ENCODE assay signal across 17 mouse cellular contexts in genomic region chr6:124592186-124592700, GRCm38 (mm10). TPM values are rescaled to one million over a fixed set of nuclear protein-coding genes. Genes with fewer than 3 reads are reported as not detected.
A peak's percentile ranks its signal among the peaks of the same experiment; 100 is the strongest.
DNase-seq lines count a peak whose midpoint lies in the region; ATAC-seq lines count a peak whose summit lies in the region.
"Had no signal": no experiment of that assay in that cellular context is flagged by ENCODE, and none has a peak within 500 bp of the region (broad histone marks: within the 10 kb centered on the region; RNA-seq: fewer than 3 reads in every experiment).

No protein-coding gene starts in this region.

- H3K9ac ChIP-seq in lung, embryonic 16.5 days (ENCODE audit: low read length): no peak overlapping the region
- H3K9ac ChIP-seq: forebrain, embryonic 13.5 days; hindbrain, embryonic 15.5 days; neural tube, embryonic 15.5 days; stomach, embryonic 15.5 days had no signal

- H3K9me3 ChIP-seq in lung, embryonic 16.5 days (ENCODE audit: control insufficient read depth, low read length): no peaks in the 10 kb centered on the region
- H3K9me3 ChIP-seq: forebrain, embryonic 13.5 days; hindbrain, embryonic 15.5 days; neural tube, embryonic 15.5 days; stomach, embryonic 15.5 days had no signal

- intact Hi-C loops in heart, postnatal 25 days (cut with DNase I): no loop called here
- intact Hi-C loops in heart, postnatal 10 days (cut with DNase I): no loop called here

- H3K36me3 ChIP-seq in lung, embryonic 16.5 days (ENCODE audit: control insufficient read depth, insufficient read depth, low read length): no peaks in the 10 kb centered on the region
- H3K36me3 ChIP-seq: hindbrain, embryonic 15.5 days; neural tube, embryonic 15.5 days; stomach, embryonic 15.5 days had no signal

- no peaks in the 10 kb centered on the region for H3K27me3 ChIP-seq in lung, embryonic 16.5 days (ENCODE audit: control insufficient read depth, insufficient read depth, low read depth, low read length)
- H3K27me3 ChIP-seq: forebrain, embryonic 13.5 days; hindbrain, embryonic 15.5 days; neural tube, embryonic 15.5 days; stomach, embryonic 15.5 days had no signal

- H3K4me2 ChIP-seq in lung, embryonic 16.5 days (ENCODE audit: low read depth, low read length): no peak overlapping the region
- H3K4me2 ChIP-seq: forebrain, embryonic 13.5 days; hindbrain, embryonic 15.5 days; liver, embryonic 11.5 days; neural tube, embryonic 15.5 days; stomach, embryonic 15.5 days had no signal

- peak; percentile 69 to 70 for DNase-seq in heart, adult 18-20 months
- DNase-seq in heart, postnatal 25 days (ENCODE audit: low spot score): no peak
- DNase-seq in lung, postnatal 4 days: no peak
- DNase-seq in adrenal gland, postnatal 25 days: peak; percentile 65
- DNase-seq in heart, postnatal 10 days: peak; percentile 79
- DNase-seq: gastrocnemius, postnatal 25 days; lung, postnatal 36 days; right cerebral cortex, adult 18-20 months had no signal

- no peaks in the 10 kb centered on the region for H3K4me1 ChIP-seq in lung, embryonic 16.5 days (replicated peaks; ENCODE audit: control insufficient read depth, insufficient read depth, low read length)
- H3K4me1 ChIP-seq: forebrain, embryonic 13.5 days; hindbrain, embryonic 15.5 days; neural tube, embryonic 15.5 days; stomach, embryonic 15.5 days had no signal

- H3K27ac ChIP-seq in lung, embryonic 16.5 days (ENCODE audit: low read length): no peak overlapping the region
- H3K27ac ChIP-seq: forebrain, embryonic 13.5 days; hindbrain, embryonic 15.5 days; kidney, postnatal 0 days; neural tube, embryonic 15.5 days; stomach, embryonic 15.5 days had no signal

- 0 out of 2 replicates have a peak, but pooled peaks have one; percentile 41 for ATAC-seq in lung, embryonic 16.5 days (ENCODE audit: low read depth)
- no peak for ATAC-seq in megakaryocyte progenitor cell, adult 5-6 weeks (replicated peaks; ENCODE audit: poor library complexity)
- ATAC-seq: forebrain, embryonic 13.5 days had no signal

- no peak overlapping the region for H3K4me3 ChIP-seq in lung, embryonic 16.5 days (ENCODE audit: low read length)
- H3K4me3 ChIP-seq: forebrain, embryonic 13.5 days; hindbrain, embryonic 15.5 days; neural tube, embryonic 15.5 days; stomach, embryonic 15.5 days had no signal

- 59% methylated on average over 4 of the region's 4 CpGs for WGBS in lung, embryonic 16.5 days

RNA-seq across cellular contexts. Expression of gene C1rb, which starts 22.1 kb away (rescaled TPM):
- 1 to 10 TPM; 1.9 TPM for total RNA-seq in heart, adult 18-20 months (2021)
- 1 to 10 TPM in 1 of 2 experiments, under 1 TPM in 1; 0.95 to 1.3 TPM for total RNA-seq in heart, postnatal 25 days (2021)
- not detected in 2 replicates for polyA plus RNA-seq in lung, embryonic 16.5 days (2015; fragmentation: Nextera tagmentation; extraction: Ambion mirVana)
- 2.7 and 4.7 TPM in 2 replicates for total RNA-seq in adrenal gland, postnatal 25 days (2021)
- total RNA-seq in heart, postnatal 10 days (2021): under 1 TPM; 0.74 to 0.79 TPM
- not detected in 2 replicates for total RNA-seq in megakaryocyte progenitor cell, adult 5-6 weeks (2015)
- total RNA-seq in megakaryocyte progenitor cell, adult 5-6 weeks (2017): not detected in 2 replicates
- polyA plus RNA-seq: embryonic facial prominence, embryonic 11.5 days; forebrain, embryonic 13.5 days; hindbrain, embryonic 15.5 days; liver, embryonic 11.5 days; neural tube, embryonic 15.5 days; stomach, embryonic 15.5 days had no signal

RNA-seq across cellular contexts. Expression of gene C1s2, which starts 43.6 kb away (rescaled TPM):
- under 1 TPM; 0.57 to 0.90 TPM for total RNA-seq in heart, adult 18-20 months (2021)
- under 1 TPM; 0.48 to 0.62 TPM for total RNA-seq in heart, postnatal 25 days (2021)
- polyA plus RNA-seq in lung, embryonic 16.5 days (2015; fragmentation: Nextera tagmentation; extraction: Ambion mirVana): 0.08 TPM in 1 of 2 replicates, not detected in the other
- total RNA-seq in adrenal gland, postnatal 25 days (2021): 1.7 and 2.9 TPM in 2 replicates
- total RNA-seq in heart, postnatal 10 days (2021): under 1 TPM; 0.26 to 0.45 TPM
- total RNA-seq in megakaryocyte progenitor cell, adult 5-6 weeks (2015): not detected in 2 replicates
- total RNA-seq in megakaryocyte progenitor cell, adult 5-6 weeks (2017): not detected in 2 replicates
- polyA plus RNA-seq: embryonic facial prominence, embryonic 11.5 days; forebrain, embryonic 13.5 days; liver, embryonic 11.5 days had no signal

RNA-seq across cellular contexts. Expression of gene C1s1, which starts 50.1 kb away (rescaled TPM):
- 10 to 100 TPM; 27.9 to 33.2 TPM for total RNA-seq in heart, adult 18-20 months (2021)
- 10 to 100 TPM; 20.2 to 22.7 TPM for total RNA-seq in heart, postnatal 25 days (2021)
- polyA plus RNA-seq in lung, embryonic 16.5 days (2015; fragmentation: Nextera tagmentation; extraction: Ambion mirVana): 3.9 and 6.7 TPM in 2 replicates
- total RNA-seq in adrenal gland, postnatal 25 days (2021): 36.5 and 38.0 TPM in 2 replicates
- 10 to 100 TPM; 20.1 to 23.3 TPM for total RNA-seq in heart, postnatal 10 days (2021)
- not detected in 2 replicates for total RNA-seq in megakaryocyte progenitor cell, adult 5-6 weeks (2015)
- not detected in 2 replicates for total RNA-seq in megakaryocyte progenitor cell, adult 5-6 weeks (2017)

Comparison
In these comparisons a context has a peak if more than half of its experiments do, and no peak if none do; other contexts are left out.
1. DNase-seq: peak in heart, adult 18-20 months (2 of 2), adrenal gland, postnatal 25 days (single experiment) and heart, postnatal 10 days (2 of 2); none in heart, postnatal 25 days (single experiment) and lung, postnatal 4 days (0 of 2).
2. RNA of gene C1s1, which starts 50.1 kb away (total RNA-seq): 36.5 to 38.0 TPM in adrenal gland, postnatal 25 days, 27.9 to 33.2 TPM in heart, adult 18-20 months, 20.1 to 23.3 TPM in heart, postnatal 10 days and 20.2 to 22.7 TPM in heart, postnatal 25 days; not detected in megakaryocyte progenitor cell, adult 5-6 weeks; every median in the first group is over 10 times any median in the second.